Mouse (Mus musculus): ENCODE results near the gene Cdh4. TPM values are rescaled to one million over a fixed set of nuclear protein-coding genes. Genes with fewer than 3 reads are reported as not detected.

The Cdh4 gene
- polyA plus RNA-seq, 1 experiment: 3.1 TPM

- no peak for DNase-seq (ENCODE audit: low spot score)
Measured at GRCm38 (mm10) chr2:179467839-179468445, 25.7 kb downstream of the Cdh4 start.

DNA sequence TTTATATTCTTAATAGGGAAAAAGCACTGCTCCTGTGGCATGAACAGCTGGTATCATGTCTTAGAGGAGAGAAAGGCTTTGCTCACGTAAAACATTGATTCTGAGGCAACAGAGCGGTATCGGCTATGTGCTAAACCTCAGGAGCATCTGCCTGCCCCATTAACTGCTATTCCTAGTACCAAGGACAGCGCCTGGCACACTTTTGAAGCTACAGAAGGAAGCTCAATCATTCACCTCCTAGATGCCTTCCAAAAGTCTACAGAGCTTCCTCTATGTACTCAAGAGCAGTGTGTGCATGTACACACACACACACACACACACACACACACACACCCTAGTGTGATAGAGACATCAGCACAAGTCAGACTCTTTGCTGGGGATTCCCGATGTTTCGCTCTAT is 34.4 kb downstream of the Cdh4 start:
- no peak for DNase-seq (ENCODE audit: low spot score)

DNA sequence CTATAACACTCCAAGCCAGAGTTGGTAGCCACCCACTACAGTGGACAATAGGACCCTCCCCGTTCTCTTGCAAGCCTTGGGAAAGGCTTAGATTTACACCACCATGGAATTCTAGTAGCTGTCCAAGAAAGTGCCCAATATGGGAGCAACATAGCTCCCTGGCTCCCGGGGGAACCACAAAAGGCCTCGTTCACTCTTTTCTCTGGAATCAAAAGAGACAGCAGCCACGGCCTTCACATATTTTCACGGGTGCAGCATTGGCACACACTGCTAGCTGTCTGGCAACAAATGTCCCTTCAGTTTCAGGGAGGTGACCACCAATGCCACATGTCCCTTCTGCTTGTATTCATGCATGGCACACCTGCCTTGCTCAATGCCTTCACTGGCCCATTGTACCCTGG is 38.6 kb downstream of the Cdh4 start:
- DNase-seq (ENCODE audit: low spot score): no peak

GRCm38 (mm10) chr2:179481363-179481762 is 39.1 kb downstream of the Cdh4 start:
- DNase-seq (ENCODE audit: low spot score): no peak

GRCm38 (mm10) chr2:179488526-179489139 is 46.4 kb downstream of the Cdh4 start:
- no peak for DNase-seq (ENCODE audit: low spot score)

DNA sequence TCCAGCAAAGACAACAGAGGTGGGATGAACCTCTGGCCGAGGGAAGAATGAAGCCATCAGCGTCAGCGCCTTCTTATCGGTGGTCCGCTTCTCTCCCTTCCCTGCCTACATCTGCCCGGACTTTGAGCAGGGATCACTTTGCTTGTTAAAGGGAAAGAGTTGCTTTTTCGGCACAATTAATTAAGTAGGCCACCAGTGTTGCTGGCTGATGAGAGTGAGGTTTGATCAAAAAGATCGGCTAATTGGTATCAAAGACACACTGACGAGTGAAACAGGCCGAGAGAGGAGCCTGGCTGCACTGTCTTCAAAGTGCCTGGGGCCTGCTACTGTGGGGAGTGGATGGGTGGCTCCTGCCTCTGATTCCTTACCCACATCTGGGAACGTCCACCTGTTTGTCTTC is 49.7 kb downstream of the Cdh4 start:
- DNase-seq (ENCODE audit: low spot score): no peak

DNA sequence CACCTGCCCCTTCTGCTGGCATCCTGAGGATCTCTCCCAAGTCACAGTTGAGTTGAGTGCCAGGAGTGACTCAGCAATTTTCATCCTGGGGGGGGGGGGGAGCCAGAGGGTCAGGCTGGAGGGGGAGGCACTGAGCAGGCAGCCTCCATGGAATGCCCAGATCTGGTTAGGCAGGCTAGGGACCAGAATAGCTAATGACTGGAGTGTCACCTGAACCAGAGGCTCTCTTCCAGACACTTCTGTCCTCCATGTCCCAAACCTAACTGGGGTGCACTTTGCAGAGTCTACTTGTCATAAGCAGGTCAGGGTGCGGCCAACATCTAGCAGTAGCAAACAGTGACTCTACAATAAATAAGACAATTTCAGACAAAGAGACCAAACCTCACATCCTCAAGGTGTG is 52.0 kb downstream of the Cdh4 start:
- DNase-seq (ENCODE audit: low spot score): no peak

GRCm38 (mm10) chr2:179510439-179510838 is 68.2 kb downstream of the Cdh4 start:
- DNase-seq (ENCODE audit: low spot score): no peak

DNA sequence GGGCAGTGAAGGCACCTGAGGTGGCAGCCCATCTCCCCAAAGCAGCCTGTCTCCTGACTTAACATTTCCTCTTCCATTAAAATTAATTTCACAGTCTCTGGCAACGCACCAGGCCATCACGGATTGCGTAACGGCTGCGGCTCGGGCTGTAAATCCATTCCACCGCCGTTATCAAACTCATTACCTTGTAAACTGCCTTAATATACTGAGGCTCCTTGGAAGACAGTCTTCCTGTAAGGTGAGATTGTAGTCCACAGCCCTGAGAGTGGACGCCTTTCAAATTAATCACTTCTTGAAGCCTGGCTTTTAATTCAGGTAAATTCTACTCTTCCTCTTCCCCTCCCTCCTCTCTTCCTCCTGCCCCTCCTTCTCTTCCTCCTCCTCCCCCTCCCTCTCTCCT is 74.3 kb downstream of the Cdh4 start:
- DNase-seq (ENCODE audit: low spot score): no peak

DNA sequence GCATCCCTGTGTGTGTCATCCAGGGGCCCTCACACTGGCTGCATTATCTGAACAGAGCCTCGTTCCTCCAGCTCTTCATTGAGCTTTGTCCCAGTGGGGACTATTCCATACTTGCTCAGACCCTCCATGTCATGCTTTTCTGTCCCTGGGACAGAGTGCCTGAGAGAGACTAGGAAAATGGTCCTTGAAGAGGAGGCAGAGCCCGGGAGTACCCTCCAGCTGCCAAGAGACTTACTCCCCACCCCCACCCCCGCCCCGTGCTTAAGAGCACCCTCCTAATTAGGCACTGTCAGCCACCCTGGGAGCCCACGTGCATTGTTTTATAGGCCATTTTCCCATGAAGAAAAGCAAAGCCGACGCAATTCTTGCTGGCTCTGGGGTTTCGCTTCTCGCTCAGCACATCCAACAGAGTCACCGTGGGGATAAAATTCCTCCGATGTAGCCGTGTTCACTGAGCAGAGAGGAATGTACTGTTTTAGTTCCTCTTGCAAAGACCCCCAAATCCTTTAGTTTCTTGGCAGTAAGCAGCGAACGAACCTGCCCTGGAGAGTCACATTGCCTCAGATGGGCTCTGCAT is 76.3 kb downstream of the Cdh4 start:
- DNase-seq (ENCODE audit: low spot score): no peak

GRCm38 (mm10) chr2:179519161-179519560 is 76.9 kb downstream of the Cdh4 start:
- DNase-seq (ENCODE audit: low spot score): no peak

DNA sequence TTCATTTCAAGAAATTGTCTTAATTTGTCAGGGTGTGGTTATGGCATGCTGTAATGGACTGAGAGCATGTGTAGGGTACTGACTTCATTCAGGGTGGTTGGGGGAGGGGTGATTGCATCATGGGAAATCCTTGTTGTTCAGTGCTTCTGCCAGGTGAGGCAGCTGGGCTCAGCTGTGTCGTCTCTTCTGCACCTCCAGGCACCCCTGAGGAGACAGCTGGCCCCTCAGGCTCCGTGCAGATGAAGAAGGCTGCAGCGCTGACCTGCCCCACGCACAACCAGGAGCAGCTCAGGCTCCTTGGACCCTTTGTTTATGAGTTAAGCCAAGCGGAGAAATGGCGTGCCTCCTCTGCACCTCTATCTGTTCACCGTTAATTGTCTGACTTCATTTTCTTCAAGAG is 77.7 kb downstream of the Cdh4 start:
- no peak for DNase-seq (ENCODE audit: low spot score)

DNA sequence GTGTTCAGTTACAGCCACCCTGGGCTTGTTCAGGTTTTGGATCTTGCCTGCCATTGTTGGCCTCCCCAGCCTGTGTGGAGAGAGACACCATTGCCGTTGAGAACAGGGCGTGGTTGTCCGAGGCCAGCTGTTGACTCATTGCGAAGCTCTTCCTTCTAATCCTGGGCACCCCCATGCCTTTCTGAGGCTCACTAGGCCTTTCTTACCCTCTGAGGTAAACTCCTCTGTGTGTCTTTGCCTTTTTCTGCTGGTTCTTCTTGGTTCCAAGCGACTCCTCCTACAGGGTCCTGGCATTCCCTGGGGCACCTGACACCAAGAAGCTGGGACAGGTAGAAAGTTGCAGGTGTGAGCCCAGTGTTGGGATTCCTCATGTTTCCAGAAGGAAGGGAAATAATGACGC is 78.7 kb downstream of the Cdh4 start:
- DNase-seq (ENCODE audit: low spot score): no peak

- no peak for DNase-seq (ENCODE audit: low spot score)
Measured at GRCm38 (mm10) chr2:179521444-179521843, 79.2 kb downstream of the Cdh4 start.

- no peak for DNase-seq (ENCODE audit: low spot score)
Measured at GRCm38 (mm10) chr2:179522141-179522540, 79.9 kb downstream of the Cdh4 start.

DNA sequence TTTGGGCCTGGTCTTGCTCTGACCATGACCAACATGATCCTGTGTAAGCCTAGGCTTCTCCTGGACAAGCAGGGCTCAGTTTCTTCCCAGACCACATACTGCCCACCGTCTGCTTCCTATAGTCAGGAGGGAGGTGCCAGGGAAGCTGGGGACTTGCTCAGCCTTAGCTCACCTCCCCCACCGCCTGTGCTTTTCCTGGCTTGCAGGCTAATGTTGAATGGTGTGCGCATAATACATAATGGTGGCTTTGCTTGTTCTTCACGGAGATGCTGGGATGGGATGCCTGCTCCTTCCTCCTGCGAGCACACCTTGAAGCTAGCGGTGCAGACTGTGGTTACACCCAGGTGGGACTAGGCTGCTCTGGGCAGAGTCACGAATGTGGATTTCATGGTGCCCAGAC is 84.7 kb downstream of the Cdh4 start:
- no peak for DNase-seq (ENCODE audit: low spot score)

DNA sequence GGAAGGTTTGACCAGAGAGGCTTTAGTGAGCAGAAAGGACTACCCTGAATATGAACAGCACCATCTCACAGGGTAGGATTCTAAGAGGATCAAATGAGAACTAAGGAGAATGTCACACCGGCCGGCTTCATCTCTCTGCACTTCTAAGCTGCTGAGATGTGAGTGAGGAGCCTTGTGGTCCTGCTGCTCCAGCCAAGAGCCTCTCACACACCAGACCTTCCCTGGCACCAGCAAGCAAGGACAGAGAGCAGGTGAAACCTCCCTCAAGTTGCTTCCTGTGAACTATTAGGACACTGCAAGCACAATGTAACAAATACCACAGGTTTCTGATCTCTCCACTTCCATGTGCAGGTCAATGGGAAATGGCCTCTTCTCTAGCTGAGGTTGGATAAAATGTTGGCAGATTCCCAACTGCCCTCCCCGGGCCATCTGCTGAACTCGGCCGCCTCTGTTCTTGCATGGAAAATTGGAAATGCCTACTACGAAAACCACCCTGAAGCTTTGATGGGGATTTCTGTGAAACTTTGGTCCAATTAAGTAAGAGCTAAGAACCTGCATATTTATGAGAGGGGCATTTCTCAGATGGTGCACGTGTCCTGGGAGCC is 88.3 kb downstream of the Cdh4 start:
- DNase-seq (ENCODE audit: low spot score): no peak

DNA sequence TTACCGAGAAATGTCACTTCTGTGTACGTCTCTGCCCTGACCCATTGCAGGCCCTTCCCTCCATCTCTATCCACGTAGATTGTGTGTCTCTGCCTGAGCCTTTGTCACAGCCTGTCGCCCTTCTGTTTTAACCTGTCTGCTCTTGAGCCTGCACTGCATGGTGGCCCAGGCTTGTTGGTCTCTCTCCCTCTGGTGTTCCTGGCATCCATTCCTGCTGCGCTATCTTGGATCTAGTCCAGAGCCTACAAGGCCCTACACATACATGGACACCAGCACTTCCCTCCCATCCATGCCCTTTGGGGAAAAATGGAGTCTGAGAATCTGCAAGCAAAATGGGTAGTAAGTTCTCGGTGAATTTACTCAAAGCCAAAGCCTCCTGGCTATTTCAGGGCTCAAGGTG is 91.0 kb downstream of the Cdh4 start:
- DNase-seq (ENCODE audit: low spot score): no peak

DNA sequence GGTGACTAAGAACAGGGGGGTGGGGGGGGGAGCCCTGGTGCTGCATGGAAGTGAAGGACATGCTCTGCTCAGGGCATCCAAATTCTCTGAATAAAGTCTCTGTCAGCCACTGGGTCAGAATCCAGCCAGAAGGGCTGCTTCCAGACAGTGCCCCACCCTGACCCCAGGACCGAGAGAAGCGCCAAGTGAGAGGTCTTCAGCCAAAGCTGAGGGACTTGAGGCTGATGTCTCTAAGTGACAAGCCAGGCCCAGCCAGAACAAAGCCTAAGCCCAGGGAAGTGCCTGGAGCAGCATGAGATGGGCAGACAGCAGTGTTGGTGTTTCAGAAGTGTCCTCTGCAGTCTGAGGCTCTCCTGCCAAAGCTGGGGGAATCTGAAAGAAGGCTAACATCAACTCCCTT is 91.7 kb downstream of the Cdh4 start:
- no peak for DNase-seq (ENCODE audit: low spot score)

DNA sequence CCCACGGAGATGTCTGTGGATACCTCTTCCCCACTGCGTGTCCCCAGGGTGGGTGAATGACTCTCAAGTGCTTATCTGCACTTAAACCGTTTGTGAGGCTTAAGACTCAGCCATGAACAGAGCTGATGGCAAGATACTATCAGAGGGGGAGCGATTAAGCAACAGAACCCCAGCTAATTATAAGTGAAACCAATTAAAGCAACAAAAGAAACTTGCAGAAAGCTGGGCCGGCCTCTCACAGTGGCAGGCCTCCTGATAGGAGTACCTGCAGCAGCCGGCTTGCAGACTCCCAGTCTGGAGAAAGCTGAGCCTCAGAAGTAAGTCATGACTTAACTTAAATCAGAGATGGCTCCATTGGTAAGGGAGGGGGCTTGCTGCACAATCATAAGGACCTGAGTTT is 93.0 kb downstream of the Cdh4 start:
- no peak for DNase-seq (ENCODE audit: low spot score)

- no peak for DNase-seq (ENCODE audit: low spot score)
Measured at GRCm38 (mm10) chr2:179536762-179537161, 94.5 kb downstream of the Cdh4 start.

DNA sequence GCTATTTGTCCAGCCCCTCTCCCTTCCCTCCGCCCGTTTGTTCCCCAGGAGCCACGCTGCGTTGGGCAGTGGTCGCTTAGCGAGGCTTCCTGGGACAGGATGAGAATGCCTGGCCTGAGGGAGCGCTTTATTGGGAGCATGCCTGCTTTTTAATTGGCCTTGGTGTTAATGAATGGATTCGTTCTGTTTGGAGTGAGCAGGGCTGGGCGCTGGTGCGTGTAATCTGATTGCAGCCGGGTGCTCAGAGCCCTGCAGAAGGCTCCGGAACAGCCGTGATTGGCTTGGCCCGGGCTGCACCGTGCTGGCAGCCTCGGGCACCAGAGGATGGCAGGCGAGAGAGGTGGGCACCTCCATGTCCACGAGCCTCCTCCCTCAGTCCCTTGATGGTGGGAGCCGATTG is 95.2 kb downstream of the Cdh4 start:
- DNase-seq (ENCODE audit: low spot score): no peak

GRCm38 (mm10) chr2:179537800-179538450 is 95.7 kb downstream of the Cdh4 start:
- no peak for DNase-seq (ENCODE audit: low spot score)
